Comparison of ENCODE assay signal across 9 mouse cellular contexts in genomic region chr11:79296167-79296566, GRCm38 (mm10). TPM values are rescaled to one million over a fixed set of nuclear protein-coding genes. Genes with fewer than 3 reads are reported as not detected.
DNase-seq lines count a peak whose midpoint lies in the region; ATAC-seq lines count a peak whose summit lies in the region.
"Had no signal": no experiment of that assay in that cellular context is flagged by ENCODE, and none has a peak within 500 bp of the region (broad histone marks: within the 10 kb centered on the region; RNA-seq: fewer than 3 reads in every experiment).

No protein-coding gene starts in this region.

- H3K4me1 ChIP-seq in neural tube, embryonic 15.5 days: 0 out of 2 replicates have a peak, but pooled peaks cover 5% of the 10 kb centered on the region
- H3K4me1 ChIP-seq: neural tube, embryonic 12.5 days had no signal

- H3K9ac ChIP-seq in neural tube, embryonic 15.5 days (replicated peaks): no peak overlapping the region
- H3K9ac ChIP-seq: neural tube, embryonic 12.5 days had no signal

- H3K36me3 ChIP-seq in neural tube, embryonic 15.5 days: no peaks in the 10 kb centered on the region
- H3K36me3 ChIP-seq: neural tube, embryonic 12.5 days had no signal

- ATAC-seq in frontal cortex, adult (ENCODE audit: low TSS enrichment): no peak
- no peak for ATAC-seq in neural tube, embryonic 15.5 days (ENCODE audit: low FRiP score)

- peak; percentile 32 to 41 for DNase-seq in frontal cortex, postnatal 25 days (ENCODE audit: low spot score in 2 of 2)
- peak; percentile 25 for DNase-seq in neural tube, embryonic 10.5 days (ENCODE audit: extremely low spot score, low spot score)
- peak; percentile 66 for DNase-seq in brain, adult 2 months (ENCODE audit: low read depth, low spot score)
- DNase-seq in heart, postnatal 4 days: peak; percentile 68
- peak; percentile 40 for DNase-seq in lung, postnatal 10 days
- DNase-seq in thymus, postnatal 25 days: peak; percentile 41

- 43% methylated on average over 1 of the region's 1 CpGs for WGBS in neural tube, embryonic 15.5 days

- no peaks in the 10 kb centered on the region for H3K27me3 ChIP-seq in neural tube, embryonic 15.5 days (replicated peaks)
- H3K27me3 ChIP-seq: neural tube, embryonic 12.5 days had no signal

- no peak overlapping the region for H3K27ac ChIP-seq in neural tube, embryonic 15.5 days (replicated peaks)
- H3K27ac ChIP-seq: neural tube, embryonic 12.5 days had no signal

- H3K4me3 ChIP-seq in neural tube, embryonic 15.5 days (replicated peaks): no peak overlapping the region
- H3K4me3 ChIP-seq: neural tube, embryonic 12.5 days had no signal

- no peak overlapping the region for H3K4me2 ChIP-seq in neural tube, embryonic 15.5 days
- H3K4me2 ChIP-seq: neural tube, embryonic 12.5 days had no signal

- H3K9me3 ChIP-seq in neural tube, embryonic 15.5 days (replicated peaks): no peaks in the 10 kb centered on the region
- H3K9me3 ChIP-seq: neural tube, embryonic 12.5 days had no signal

RNA-seq across cellular contexts. Expression of gene Gm9964, which starts 0.5 kb away (rescaled TPM):
- polyA plus RNA-seq in neural tube, embryonic 15.5 days (2015; fragmentation: Nextera tagmentation; extraction: Ambion mirVana): not detected in 2 replicates
- total RNA-seq in heart, postnatal 4 days (2021): not detected
- polyA plus RNA-seq: neural tube, embryonic 12.5 days had no signal

RNA-seq across cellular contexts. Expression of gene Wsb1, which starts 41.7 kb away (rescaled TPM):
- polyA plus RNA-seq in neural tube, embryonic 15.5 days (2015; fragmentation: Nextera tagmentation; extraction: Ambion mirVana): 415 and 444 TPM in 2 replicates
- total RNA-seq in heart, postnatal 4 days (2021): 10 to 100 TPM; 67.1 to 82.1 TPM

RNA-seq across cellular contexts. Expression of gene Nf1, which starts 43.3 kb away (rescaled TPM):
- 5.4 and 5.6 TPM in 2 replicates for polyA plus RNA-seq in neural tube, embryonic 15.5 days (2015; fragmentation: Nextera tagmentation; extraction: Ambion mirVana)
- 10 to 100 TPM; 43.2 to 44.9 TPM for total RNA-seq in heart, postnatal 4 days (2021)
